Mouse (Mus musculus) urinary bladder, postnatal 14 days (tissue): ENCODE results near the gene Urgcp.
"Not testable (repeated sequence)": the region's sequence is repeated elsewhere in the genome, so short reads cannot be mapped to it uniquely, and the experiment has no call there.

ENCODE experiments used
- DNase-seq: peaks from one replicate; pipeline ENCODE4 v3.0.0; 2021; ENCODE audit warnings: low spot score

Gene Urgcp

GRCm38 (mm10) chr11:5761820-5762632, at the start of gene Urgcp:
Gene Urgcp (minus strand): TSS chr11:5762376.
- DNase-seq = peak; percentile 94

GRCm38 (mm10) chr11:5809487-5809886, 47.3 kb upstream of the Urgcp start:
- not testable (repeated sequence) for DNase-seq

DNA sequence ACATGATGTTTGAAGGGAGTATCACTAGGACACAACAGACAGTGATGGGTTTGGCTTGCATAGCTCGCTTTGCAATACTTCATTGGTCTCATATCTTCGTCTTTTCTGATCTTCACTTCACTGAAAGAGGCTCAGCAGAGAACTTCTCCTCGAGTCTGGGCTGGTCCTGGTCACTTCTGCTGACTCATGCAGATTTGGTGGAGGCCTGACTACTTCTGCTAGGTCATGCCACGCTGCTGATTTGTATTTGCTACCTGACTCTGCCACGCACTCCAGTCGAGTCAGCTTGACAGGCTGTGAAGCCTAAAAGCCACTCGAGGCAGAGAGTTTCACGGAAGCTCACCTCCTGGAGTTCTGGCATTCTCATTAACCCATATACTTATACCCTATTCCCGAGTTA, 45.8 kb upstream of the Urgcp start:
- no peak for DNase-seq

GRCm38 (mm10) chr11:5805711-5806110, 43.5 kb upstream of the Urgcp start:
- no peak for DNase-seq

DNA sequence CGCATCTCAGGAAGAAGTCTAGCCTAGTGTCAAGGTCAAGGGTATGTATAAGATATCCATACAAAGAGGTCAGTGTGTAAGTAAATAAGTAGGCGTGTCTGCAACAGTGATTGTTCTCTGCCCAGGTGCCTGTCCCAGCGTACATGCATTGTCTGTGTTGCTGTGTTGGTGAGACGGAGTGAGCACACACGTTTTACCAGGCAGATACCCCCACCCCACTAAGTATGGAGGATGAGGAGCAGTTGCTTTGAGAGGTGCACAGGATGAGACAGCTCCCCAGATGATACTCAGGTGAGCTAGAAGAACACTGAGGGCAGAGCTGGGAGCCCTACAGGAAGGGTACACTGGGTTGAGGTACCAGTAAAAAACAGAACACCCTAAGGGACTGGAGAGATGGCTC, 42.0 kb upstream of the Urgcp start:
- no peak for DNase-seq

DNA sequence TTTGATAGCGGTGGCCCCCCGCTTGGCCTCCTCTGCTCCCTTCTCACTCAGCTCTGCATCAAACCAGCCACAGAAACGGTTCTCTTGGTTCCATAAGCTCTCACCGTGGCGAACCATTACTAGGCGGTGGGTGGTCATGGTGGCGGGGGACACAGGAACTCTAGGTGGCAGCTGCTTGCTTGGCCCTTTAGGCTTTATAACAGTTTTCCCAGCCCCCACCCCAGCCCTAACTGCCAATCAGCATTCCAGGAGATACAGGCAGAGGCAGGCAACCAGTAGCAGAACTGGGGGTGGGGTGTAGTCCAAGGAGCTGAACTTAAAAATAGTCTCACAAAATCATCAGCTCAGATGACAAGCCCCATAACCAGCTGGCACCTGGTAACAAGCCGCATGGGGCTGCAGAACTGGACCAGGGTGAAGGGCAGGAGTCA, 41.4 kb upstream of the Urgcp start, which contains the start of gene Pgam2:
TSS of gene Pgam2 (minus strand) at position 183 of the 431 bp plus-strand sequence.
- no peak for DNase-seq

DNA sequence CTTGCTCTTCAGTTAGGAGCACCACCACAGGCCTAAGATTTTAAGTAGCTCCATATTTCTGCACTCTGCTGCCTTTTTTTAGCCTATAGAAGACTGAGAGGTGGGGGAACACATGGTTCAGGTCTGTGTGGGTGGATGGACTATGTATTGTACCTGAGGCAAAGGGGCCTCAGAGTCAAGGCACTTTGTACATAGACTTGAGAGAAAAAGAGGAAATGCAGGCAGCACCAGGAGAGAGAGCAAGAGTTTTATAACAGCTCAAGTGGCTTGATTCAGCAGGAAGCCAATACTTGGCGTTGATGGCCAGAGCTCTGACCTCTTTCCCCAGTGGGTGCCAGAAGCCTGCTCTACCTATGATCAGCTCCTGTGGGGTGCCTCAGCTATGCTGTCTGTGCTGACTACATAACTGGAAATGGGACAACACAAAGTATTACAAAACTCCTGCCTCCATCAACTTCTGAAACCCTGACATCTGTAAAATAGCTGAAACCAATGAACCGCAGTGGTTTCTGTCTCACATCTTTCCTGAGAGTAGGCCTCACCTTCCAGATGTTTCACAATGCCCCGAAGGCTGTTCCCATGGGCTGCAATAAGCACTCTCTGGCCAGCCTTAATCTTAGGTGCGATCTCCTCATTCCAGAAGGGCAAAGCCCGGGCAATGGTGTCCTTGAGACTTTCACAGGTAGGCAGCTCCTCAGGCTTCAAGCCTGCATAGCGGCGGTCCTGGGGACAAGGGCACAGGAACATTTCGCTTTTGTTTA, 40.5 kb upstream of the Urgcp start:
- no peak for DNase-seq

DNA sequence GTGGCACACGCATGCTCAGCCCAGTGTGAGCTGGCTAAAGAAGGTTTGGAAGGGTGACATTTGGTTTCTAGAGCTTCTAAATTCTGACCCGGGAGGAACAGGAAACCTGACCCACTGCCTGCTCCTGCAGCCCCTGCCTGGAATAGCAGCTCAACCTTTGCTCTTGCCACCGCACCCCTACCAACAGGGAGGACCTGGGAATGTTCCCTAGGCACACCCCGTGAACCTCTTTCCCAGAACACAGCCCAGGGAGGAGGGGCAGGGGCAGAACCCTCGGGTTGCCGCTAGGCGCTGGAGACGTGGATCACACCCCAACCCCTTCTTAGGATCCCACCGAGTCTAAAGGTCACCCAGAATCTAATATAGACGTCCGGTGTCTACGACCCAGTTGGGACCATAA, 39.8 kb upstream of the Urgcp start:
- no peak for DNase-seq

- DNase-seq = no peak
Measured at GRCm38 (mm10) chr11:5801511-5801910, 39.3 kb upstream of the Urgcp start.

DNA sequence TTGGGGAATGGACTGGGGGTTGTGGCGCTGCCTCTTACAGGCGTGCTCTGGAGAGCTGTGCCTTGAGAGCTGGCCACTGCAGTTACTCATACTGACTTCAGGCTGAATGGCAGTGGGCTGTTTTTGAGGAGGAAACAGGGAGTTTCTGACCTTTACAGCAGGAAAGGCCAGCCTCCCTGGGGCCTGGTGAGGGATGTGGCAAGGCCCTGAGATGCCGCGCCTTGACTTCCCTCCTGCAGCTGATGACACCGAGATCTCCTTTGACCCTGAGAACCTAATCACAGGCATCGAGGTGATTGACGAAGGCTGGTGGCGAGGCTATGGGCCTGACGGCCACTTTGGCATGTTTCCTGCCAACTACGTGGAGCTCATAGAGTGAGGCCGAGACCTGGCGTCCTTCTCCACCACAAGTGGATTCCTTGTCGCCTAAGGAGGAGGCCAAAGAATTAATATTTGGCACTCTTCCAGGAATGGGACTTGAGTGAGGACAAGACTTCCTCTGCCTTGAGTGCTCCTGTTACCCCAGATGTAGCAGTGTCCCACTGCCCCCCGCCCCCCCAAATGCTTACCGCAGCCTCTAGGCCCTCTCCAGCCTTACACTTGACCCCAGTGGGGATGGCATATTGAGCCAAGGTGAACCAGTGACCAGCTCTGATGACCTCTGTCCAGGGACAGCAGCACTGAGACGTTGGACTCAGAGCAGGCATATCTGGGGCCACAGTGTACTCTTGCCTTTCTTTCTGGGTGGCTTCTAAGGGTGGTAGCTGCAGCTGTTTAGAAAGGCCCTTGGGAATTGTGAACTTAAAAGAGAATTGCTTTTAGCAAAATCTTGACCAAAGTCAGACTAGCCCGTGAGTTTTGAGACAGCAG, 37.7 kb upstream of the Urgcp start:
- no peak for DNase-seq

GRCm38 (mm10) chr11:5797928-5798327, 35.8 kb upstream of the Urgcp start:
- DNase-seq = no peak

- no peak for DNase-seq
Measured at GRCm38 (mm10) chr11:5797371-5797770, 35.2 kb upstream of the Urgcp start.

- DNase-seq = no peak
Measured at GRCm38 (mm10) chr11:5796939-5797338, 34.8 kb upstream of the Urgcp start.

DNA sequence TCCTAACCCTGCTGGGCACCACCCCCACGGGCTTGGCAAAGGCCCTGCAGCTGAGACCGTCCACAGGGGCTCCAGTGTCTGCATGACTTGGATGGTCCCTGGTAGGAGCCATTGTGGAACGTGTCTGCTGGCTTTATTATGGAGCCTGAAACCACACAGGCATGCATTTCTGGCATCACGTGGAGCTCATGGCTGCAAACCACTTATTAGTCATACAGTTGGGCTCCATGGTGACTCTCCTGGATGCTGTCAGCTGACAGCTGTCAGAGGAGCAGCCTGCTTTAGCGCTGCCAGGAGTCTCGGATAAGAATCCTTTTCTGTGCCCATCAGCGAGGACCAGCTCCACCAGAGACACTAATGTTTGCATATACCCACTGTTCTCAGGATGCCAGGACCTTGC, 33.5 kb upstream of the Urgcp start:
- no peak for DNase-seq

DNA sequence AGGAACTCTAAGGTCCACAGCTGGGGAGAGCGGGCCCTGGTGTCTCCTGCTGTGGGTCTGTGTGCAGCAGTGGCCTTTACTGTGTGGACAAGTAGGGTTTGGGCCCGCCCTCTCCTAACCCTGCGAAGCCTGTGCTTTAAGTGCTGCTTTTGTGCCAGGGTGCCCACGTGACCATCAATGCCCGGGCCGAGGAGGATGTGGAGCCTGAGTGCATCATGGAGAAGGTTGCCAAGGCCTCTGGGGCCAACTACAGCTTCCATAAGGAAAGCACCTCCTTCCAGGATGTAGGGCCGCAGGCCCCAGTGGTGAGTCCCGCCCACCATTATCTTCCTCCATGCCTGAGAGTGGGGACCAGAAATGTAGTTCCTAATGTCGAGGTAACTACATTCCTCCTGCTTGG, 33.1 kb upstream of the Urgcp start:
- no peak for DNase-seq

DNA sequence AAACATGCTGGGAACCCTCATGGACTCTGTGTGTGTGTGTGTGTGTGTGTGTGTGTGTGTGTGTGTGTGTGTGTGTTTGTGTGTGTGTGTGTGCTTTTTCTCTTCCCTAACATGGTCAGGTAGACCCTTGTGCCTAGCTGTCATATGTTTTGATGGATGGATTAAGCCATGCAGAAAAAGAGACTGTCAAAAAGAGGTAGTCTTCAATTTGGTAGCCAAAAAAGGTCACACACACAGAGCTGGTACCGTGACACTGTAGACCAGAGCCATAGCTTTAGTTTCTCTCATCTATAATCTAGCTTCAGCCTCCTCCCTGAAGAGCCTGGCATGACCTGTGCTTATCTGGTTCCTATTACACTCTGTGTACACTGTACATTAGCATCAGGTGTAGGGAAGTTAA, 28.3 kb upstream of the Urgcp start:
- DNase-seq = no peak

GRCm38 (mm10) chr11:5789754-5790333, 27.7 kb upstream of the Urgcp start:
- DNase-seq = peak; percentile 60

DNA sequence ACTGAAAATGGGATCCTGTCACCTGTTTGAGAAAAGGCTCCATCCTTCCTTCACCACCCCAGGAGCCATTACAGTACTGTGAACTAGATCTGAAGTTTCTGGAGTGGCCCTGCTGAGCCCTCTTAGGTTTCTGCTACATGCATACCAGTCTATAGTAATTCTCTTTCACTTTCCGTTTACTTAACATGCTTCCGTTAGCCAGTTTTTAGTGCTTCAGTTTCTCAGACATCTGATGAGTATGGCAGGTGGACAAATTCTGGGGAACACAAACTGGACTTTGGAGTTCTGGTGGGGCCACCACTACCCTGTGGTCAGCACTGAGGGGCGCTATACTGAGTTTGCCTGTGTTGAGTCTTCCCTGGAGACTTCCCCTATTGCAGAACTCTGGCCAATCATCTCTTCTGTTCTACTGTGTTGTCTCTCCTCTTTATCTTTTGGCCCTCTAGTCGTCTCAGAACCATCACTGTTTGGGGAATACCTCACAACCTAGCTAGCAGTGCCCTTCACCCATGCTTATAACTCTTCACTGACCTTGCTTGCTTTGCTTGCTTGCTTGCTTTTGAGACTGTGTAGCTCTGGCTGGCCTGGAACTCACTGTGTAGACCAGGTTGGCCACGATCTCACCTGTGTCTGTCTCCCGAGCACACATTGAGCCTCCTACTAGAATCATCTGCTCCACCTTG, 27.0 kb upstream of the Urgcp start:
- no peak for DNase-seq

GRCm38 (mm10) chr11:5788056-5789014, 26.2 kb upstream of the Urgcp start, which contains the start of gene Dbnl:
Gene Dbnl (plus strand): TSS chr11:5788488.
- DNase-seq = peak; percentile 97

GRCm38 (mm10) chr11:5787671-5788055, 25.5 kb upstream of the Urgcp start:
- no peak for DNase-seq
